ENCODE assay signal across 8 mouse cellular contexts in genomic region chr4:43875919-43876411, GRCm38 (mm10). TPM values are rescaled to one million over a fixed set of nuclear protein-coding genes. Genes with fewer than 3 reads are reported as not detected.
A peak's percentile ranks its signal among the peaks of the same experiment; 100 is the strongest.
DNase-seq lines count a peak whose midpoint lies in the region; ATAC-seq and TF ChIP-seq lines count a peak whose summit lies in the region.

No protein-coding gene starts in this region.

- peaks cover 32% of the 10 kb centered on the region for H3K27me3 ChIP-seq in CH12.LX (replicated peaks)
- H3K27me3 ChIP-seq in heart, embryonic 12.5 days (replicated peaks), result no peaks in the 10 kb centered on the region
- no peaks in the 10 kb centered on the region for H3K27me3 ChIP-seq in kidney, postnatal 0 days (ENCODE audit: insufficient read depth, low read length)

- WGBS in heart, embryonic 12.5 days, result under 1% methylated on average over 20 of the region's 20 CpGs
- WGBS in kidney, postnatal 0 days, result 2% methylated on average over 20 of the region's 20 CpGs

- peaks cover 11% of the 10 kb centered on the region for H3K9me3 ChIP-seq in CH12.LX (replicated peaks; ENCODE audit: low read length)
- no peaks in the 10 kb centered on the region for H3K9me3 ChIP-seq in heart, embryonic 12.5 days (replicated peaks)
- H3K9me3 ChIP-seq in kidney, postnatal 0 days (replicated peaks; ENCODE audit: low read length), result no peaks in the 10 kb centered on the region; the same call in 1 of the 2 replicates

- TF ChIP-seq EP300 in CH12.LX (IDR thresholded peaks at IDR 0.05; ENCODE audit: low read length), result no peak

- DNase-seq in adrenal gland, adult (ENCODE audit: inconsistent age in 2 of 2, low spot score in 1 of 2), result peak; percentile 33 to 68
- DNase-seq in adrenal gland, adult 8-10 months, result no peak
- no peak for DNase-seq in CH12.LX (ENCODE audit: extremely low read depth)
- DNase-seq in cerebellum, postnatal 14 days, result peak; percentile 35 to 50
- peak; percentile 57 for DNase-seq in kidney, postnatal 0 days (ENCODE audit: low spot score)
- no peak for DNase-seq in Muller cell, postnatal 12 days (ENCODE audit: inconsistent ontology term)

- peak overlapping the region; percentile 57 for H3K9ac ChIP-seq in CH12.LX (ENCODE audit: insufficient read depth, low read depth)
- H3K9ac ChIP-seq in heart, embryonic 12.5 days, result peak overlapping the region; percentile 89
- H3K9ac ChIP-seq in kidney, postnatal 0 days (ENCODE audit: low read depth, low read length), result peak overlapping the region; percentile 79

- peak overlapping the region; percentile 97 for H3K4me2 ChIP-seq in CH12.LX (ENCODE audit: insufficient read depth, low read depth, poor library complexity, severe bottlenecking)
- peak overlapping the region; percentile 97 for H3K4me2 ChIP-seq in heart, embryonic 12.5 days
- peak overlapping the region; percentile 77 for H3K4me2 ChIP-seq in kidney, postnatal 0 days (ENCODE audit: low read length)

- H3K27ac ChIP-seq in CH12.LX (ENCODE audit: insufficient read depth, low read depth), result no peak overlapping the region
- peak overlapping the region; percentile 72; the same call in 1 of the 2 replicates for H3K27ac ChIP-seq in heart, embryonic 12.5 days (ENCODE audit: poor library complexity, severe bottlenecking)
- peak overlapping the region; percentile 63 for H3K27ac ChIP-seq in kidney, postnatal 0 days

- TF ChIP-seq CTCF in CH12.LX (conservative IDR thresholded peaks at IDR 0.05 in 1 of 2, IDR thresholded peaks at IDR 0.05 in 1 of 2; ENCODE audit: low read depth in 2 of 2, low read length in 2 of 2), result no peak
- TF ChIP-seq CTCF in kidney, postnatal 0 days (IDR thresholded peaks at IDR 0.05; ENCODE audit: low read depth), result no peak; the same call in 1 of the 2 replicates

- TF ChIP-seq POLR2A in CH12.LX (IDR thresholded peaks at IDR 0.05; ENCODE audit: low read depth, low read length), result no peak

- no peaks in the 10 kb centered on the region; the same call in 1 of the 2 replicates for H3K79me2 ChIP-seq in CH12.LX (replicated peaks; ENCODE audit: control insufficient read depth, extremely low read depth, insufficient read depth, poor library complexity, severe bottlenecking)

- dilution Hi-C loops in CH12.LX (cut with MboI; ENCODE audit: extremely low pct_ligation_motif_present, extremely low pct_unique_long_range_greater_than_20kb, low sequenced_read_pairs), result no loop called here

- no peaks in the 10 kb centered on the region for H3K36me3 ChIP-seq in CH12.LX (replicated peaks in 1 of 2; ENCODE audit: control insufficient read depth in 1 of 2, insufficient read depth in 1 of 2, low read length in 1 of 2)
- no peaks in the 10 kb centered on the region for H3K36me3 ChIP-seq in heart, embryonic 12.5 days
- H3K36me3 ChIP-seq in kidney, postnatal 0 days (ENCODE audit: insufficient read depth, low read length), result no peaks in the 10 kb centered on the region

- TF ChIP-seq RAD21 in CH12.LX (IDR thresholded peaks at IDR 0.05; ENCODE audit: low read depth, low read length), result no peak

- in situ Hi-C loops in CH12.LX (cut with MboI; ENCODE audit: low pct_ligation_motif_present, low pct_unique_long_range_greater_than_20kb, low sequenced_read_pairs), result no loop called here

- peak overlapping the region; percentile 53 to 90 (median 73) for H3K4me3 ChIP-seq in CH12.LX (replicated peaks in 1 of 3; ENCODE audit: low read depth in 2 of 3, low read length in 2 of 3, poor library complexity in 1 of 3)
- peak overlapping the region; percentile 99 for H3K4me3 ChIP-seq in heart, embryonic 12.5 days
- peak overlapping the region; percentile 91 for H3K4me3 ChIP-seq in kidney, postnatal 0 days (replicated peaks; ENCODE audit: low read depth, low read length)

- H3K4me1 ChIP-seq in CH12.LX (ENCODE audit: control insufficient read depth in 1 of 2, insufficient read depth in 2 of 2), result peaks cover 2 to 7% of the 10 kb centered on the region in 2 experiments
- peaks cover 37% of the 10 kb centered on the region for H3K4me1 ChIP-seq in heart, embryonic 12.5 days (replicated peaks)
- H3K4me1 ChIP-seq in kidney, postnatal 0 days (replicated peaks; ENCODE audit: insufficient read depth, low read length), result 0 out of 2 replicates have a peak, but pooled peaks cover 6% of the 10 kb centered on the region

- peak; percentile 58 for ATAC-seq in heart, embryonic 12.5 days (ENCODE audit: insufficient number of reproducible peaks, low FRiP score)
- peak; percentile 84 for ATAC-seq in kidney, postnatal 0 days (replicated peaks; ENCODE audit: low FRiP score, low read depth)
- peak; percentile 8; the same call in 1 of the 2 replicates for ATAC-seq in megakaryocyte progenitor cell, adult 5-6 weeks (replicated peaks; ENCODE audit: poor library complexity)

TF ChIP-seq in CH12.LX, 34 proteins besides CTCF, POLR2A, EP300 and RAD21:
- TF ChIP-seq NRF1 (IDR thresholded peaks at IDR 0.05; ENCODE audit: low read depth, low read length), result peak; percentile 53
- TF ChIP-seq SIN3A (IDR thresholded peaks at IDR 0.05; ENCODE audit: low read length), result no peak
TF ChIP-seq in CH12.LX: peak in this region for 1.

RNA-seq across cellular contexts. Expression of gene Reck, which starts 0.6 kb away (rescaled TPM):
- 10 to 100 TPM; 21.6 to 45.0 (median 32.0) TPM for total RNA-seq in adrenal gland, adult 8-10 months (2022)
- total RNA-seq in CH12.LX (2012; rRNA removed) (0.55 and 0.68 TPM in 2 replicates), CH12.LX (2014; rRNA removed) (0.34 and 0.44 TPM in 2 replicates)
- polyA plus RNA-seq in CH12.LX (2012; ENCODE audit: insufficient read length, low read depth), result 1.4 and 1.8 TPM in 2 replicates
- polyA plus RNA-seq in heart, embryonic 12.5 days (2016; fragmentation: Nextera tagmentation; extraction: Ambion mirVana), result 12.8 and 14.6 TPM in 2 replicates
- polyA plus RNA-seq in kidney, postnatal 0 days (2015; fragmentation: Nextera tagmentation; extraction: Ambion mirVana), result 20.2 and 20.5 TPM in 2 replicates
- 1.5 and 1.8 TPM in 2 replicates for total RNA-seq in megakaryocyte progenitor cell, adult 5-6 weeks (2015)
- total RNA-seq in megakaryocyte progenitor cell, adult 5-6 weeks (2017), result 1.1 and 4.4 TPM in 2 replicates

RNA-seq across cellular contexts. Expression of gene Olfr155, which starts 24.6 kb away (rescaled TPM):
- not detected for total RNA-seq in adrenal gland, adult 8-10 months (2022)
- total RNA-seq in CH12.LX (2012; rRNA removed), result not detected in 2 replicates
- not detected in 2 replicates for total RNA-seq in CH12.LX (2014; rRNA removed)
- polyA plus RNA-seq in CH12.LX (2012; ENCODE audit: insufficient read length, low read depth), result not detected in 2 replicates
- polyA plus RNA-seq in heart, embryonic 12.5 days (2016; fragmentation: Nextera tagmentation; extraction: Ambion mirVana), result not detected in 2 replicates
- polyA plus RNA-seq in kidney, postnatal 0 days (2015; fragmentation: Nextera tagmentation; extraction: Ambion mirVana), result not detected in 2 replicates
- total RNA-seq in megakaryocyte progenitor cell, adult 5-6 weeks (2015), result not detected in 2 replicates
- not detected in 2 replicates for total RNA-seq in megakaryocyte progenitor cell, adult 5-6 weeks (2017)

RNA-seq across cellular contexts. Expression of gene Olfr157, which starts 36.0 kb away (rescaled TPM):
- not detected for total RNA-seq in adrenal gland, adult 8-10 months (2022)
- not detected in 2 replicates for total RNA-seq in CH12.LX (2012; rRNA removed)
- total RNA-seq in CH12.LX (2014; rRNA removed), result not detected in 2 replicates
- polyA plus RNA-seq in CH12.LX (2012; ENCODE audit: insufficient read length, low read depth), result 0.03 TPM in 1 of 2 replicates, not detected in the other
- not detected in 2 replicates for polyA plus RNA-seq in heart, embryonic 12.5 days (2016; fragmentation: Nextera tagmentation; extraction: Ambion mirVana)
- 0.01 TPM in 1 of 2 replicates, not detected in the other for polyA plus RNA-seq in kidney, postnatal 0 days (2015; fragmentation: Nextera tagmentation; extraction: Ambion mirVana)
- total RNA-seq in megakaryocyte progenitor cell, adult 5-6 weeks (2015), result not detected in 2 replicates
- not detected in 2 replicates for total RNA-seq in megakaryocyte progenitor cell, adult 5-6 weeks (2017)

RNA-seq across cellular contexts. Expression of gene Olfr156, which starts 52.3 kb away (rescaled TPM):
- not detected for total RNA-seq in adrenal gland, adult 8-10 months (2022)
- total RNA-seq in CH12.LX (2012; rRNA removed), result not detected in 2 replicates
- total RNA-seq in CH12.LX (2014; rRNA removed), result not detected in 2 replicates
- polyA plus RNA-seq in CH12.LX (2012; ENCODE audit: insufficient read length, low read depth), result not detected in 2 replicates
- polyA plus RNA-seq in heart, embryonic 12.5 days (2016; fragmentation: Nextera tagmentation; extraction: Ambion mirVana), result not detected in 2 replicates
- not detected in 2 replicates for polyA plus RNA-seq in kidney, postnatal 0 days (2015; fragmentation: Nextera tagmentation; extraction: Ambion mirVana)
- total RNA-seq in megakaryocyte progenitor cell, adult 5-6 weeks (2015), result not detected in 2 replicates
- total RNA-seq in megakaryocyte progenitor cell, adult 5-6 weeks (2017), result not detected in 2 replicates

Comparison
In these comparisons a context has a peak if more than half of its experiments do, and no peak if none do; other contexts are left out.
1. DNase-seq: peak in adrenal gland, adult (2 of 2), cerebellum, postnatal 14 days (2 of 2) and kidney, postnatal 0 days (single experiment); none in adrenal gland, adult 8-10 months (single experiment), CH12.LX (single experiment) and Muller cell, postnatal 12 days (single experiment).
2. ATAC-seq: peak in every context shown above with its lines; median percentile 84 in kidney, postnatal 0 days; 58 in heart, embryonic 12.5 days; 8 in megakaryocyte progenitor cell, adult 5-6 weeks.
3. RNA of gene Reck, which starts 0.6 kb away (total RNA-seq): 21.6 to 45.0 TPM in adrenal gland, adult 8-10 months; 1.1 to 4.4 TPM in megakaryocyte progenitor cell, adult 5-6 weeks and 0.34 to 0.68 TPM in CH12.LX; every median in the first group is over 4 times any median in the second.
4. Peak in every context shown above with its lines, with median percentiles within 50 percentile points of each other: H3K4me2 ChIP-seq, H3K4me3 ChIP-seq and H3K9ac ChIP-seq.